Mouse (Mus musculus) left cerebral cortex, adult 8-10 months (tissue): ENCODE measurements at regions not wholly inside any gene's neighbourhood (a gene's known extent, or its start where the extent isn't known, plus 50 kb on each side); places are given as distances from the start of the nearest gene placed in this dataset.

Source experiments
- DNase-seq, 2 experiments: peaks; one replicate each; pipeline ENCODE4 v3.0.0; 2022; ENCODE audit warnings: low spot score in 2 of 2

GRCm38 (mm10) chr12:12708954-12709523 lies 232.7 kb downstream of the Mycn start:
- peak in 1 of 2 experiments; percentile 30 for DNase-seq

- no peak for DNase-seq
Observed at GRCm38 (mm10) chr12:12706326-12706920, 235.3 kb downstream of the Mycn start.

GRCm38 (mm10) chr12:12701735-12702134 lies 240.0 kb downstream of the Mycn start:
- DNase-seq: no peak

GRCm38 (mm10) chr12:12701060-12701667 lies 240.6 kb downstream of the Mycn start:
- no peak for DNase-seq

GRCm38 (mm10) chr12:12693838-12694777 lies 247.6 kb downstream of the Mycn start:
- no peak for DNase-seq

GRCm38 (mm10) chr12:12687376-12687775 lies 254.3 kb downstream of the Mycn start:
- DNase-seq: no peak

GRCm38 (mm10) chr12:12685217-12685522 lies 256.5 kb downstream of the Mycn start:
- DNase-seq: no peak

- no peak for DNase-seq
Observed at GRCm38 (mm10) chr12:12684481-12685216, 257.1 kb downstream of the Mycn start.

GRCm38 (mm10) chr12:12683733-12684470 lies 257.8 kb downstream of the Mycn start:
- DNase-seq: peak in 1 of 2 experiments; percentile 36

- DNase-seq: no peak
Observed at GRCm38 (mm10) chr12:12681101-12681500, 260.6 kb downstream of the Mycn start.

GRCm38 (mm10) chr12:12680371-12680921 lies 261.3 kb downstream of the Mycn start:
- DNase-seq: peak; percentile 30 to 47

GRCm38 (mm10) chr12:12676676-12677075 lies 265.0 kb downstream of the Mycn start:
- peak in 1 of 2 experiments; percentile 26 for DNase-seq

GRCm38 (mm10) chr12:12669931-12670330 lies 271.8 kb downstream of the Mycn start:
- DNase-seq: no peak

GRCm38 (mm10) chr12:12668919-12669318 lies 272.8 kb downstream of the Mycn start:
- no peak for DNase-seq

- no peak for DNase-seq
Observed at GRCm38 (mm10) chr12:12655611-12656010, 286.1 kb downstream of the Mycn start.

- no peak for DNase-seq
Observed at GRCm38 (mm10) chr12:12655184-12655583, 286.5 kb downstream of the Mycn start.

GRCm38 (mm10) chr12:12652361-12652760 lies 289.4 kb downstream of the Mycn start:
- no peak for DNase-seq

- no peak for DNase-seq
Observed at GRCm38 (mm10) chr12:12650309-12650708, 291.4 kb downstream of the Mycn start.

GRCm38 (mm10) chr12:12647467-12647866 lies 294.2 kb downstream of the Mycn start:
- DNase-seq: no peak

- no peak for DNase-seq
Observed at GRCm38 (mm10) chr12:12645183-12645582, 296.5 kb downstream of the Mycn start.
